Mouse (Mus musculus) ES-CJ7 (cell line): ENCODE results near the gene Evi5.

Experiments used
- DNase-seq: peaks from one replicate; pipeline ENCODE4 v3.0.0; 2011; ENCODE audit warnings: low read depth, low spot score

The Evi5 gene

GRCm38 (mm10) chr5:107708124-107708797, 166.6 kb downstream of the Evi5 start:
- DNase-seq: no peak

GRCm38 (mm10) chr5:107706262-107706661, 168.6 kb downstream of the Evi5 start:
- DNase-seq: no peak

- no peak for DNase-seq
These were observed 169.2 kb downstream of the Evi5 start for GRCm38 (mm10) chr5:107705756-107706155.

GRCm38 (mm10) chr5:107703207-107703763, 171.6 kb downstream of the Evi5 start:
- no peak for DNase-seq

- no peak for DNase-seq
These were observed 173.2 kb downstream of the Evi5 start for GRCm38 (mm10) chr5:107701658-107702057.

GRCm38 (mm10) chr5:107700873-107701272, 174.0 kb downstream of the Evi5 start:
- no peak for DNase-seq

GRCm38 (mm10) chr5:107698888-107699287, 176.0 kb downstream of the Evi5 start:
- DNase-seq: no peak

- DNase-seq: no peak
These were observed 179.9 kb downstream of the Evi5 start for GRCm38 (mm10) chr5:107695019-107695418.
